Mouse (Mus musculus) thymus, adult 2 months (tissue): ENCODE measurements around the gene Cdc42ep1.

Experiments used
- CTCF ChIP-seq: fragments of 200-500 bp; IDR thresholded peaks from 2 replicates; pipeline ENCODE4 v1.5.1; 2012; ENCODE audit warnings: mild to moderate bottlenecking, control low read depth, low read length, moderate library complexity, borderline replicate concordance; ENCODE audit not compliant: control insufficient read depth, poor library complexity, insufficient read depth; ENCODE audit errors: extremely low read depth
- POLR2A ChIP-seq: fragments of 200-500 bp; IDR thresholded peaks from 2 replicates; pipeline ENCODE4 v1.6.1; 2012; ENCODE audit warnings: mild to moderate bottlenecking, low read length, control low read depth, moderate library complexity; ENCODE audit not compliant: control insufficient read depth, poor library complexity, insufficient read depth; ENCODE audit errors: extremely low read depth

GRCm38 (mm10) chr15:78850059-78850824 lies 7.8 kb downstream of the Cdc42ep1 start:
- TF ChIP-seq POLR2A (no peak), CTCF (no peak)
